Mouse (Mus musculus) testis, adult 2 months (tissue): ENCODE data around the gene Tas2r143. TPM values are rescaled to one million over a fixed set of nuclear protein-coding genes. Genes with fewer than 3 reads are reported as not detected.

Experiments
- H3K27ac ChIP-seq: fragments of 200-500 bp; 2 replicates; pipeline ENCODE4 v1.5.1; 2012; ENCODE audit warnings: low read depth, low read length; ENCODE audit not compliant: control insufficient read depth, insufficient read depth
- H3K27me3 ChIP-seq: fragments of 200-500 bp; 2 replicates; pipeline ENCODE4 v1.6.1; 2012; ENCODE audit warnings: mild to moderate bottlenecking, low read length, moderate library complexity; ENCODE audit not compliant: control insufficient read depth, insufficient read depth
- H3K36me3 ChIP-seq: fragments of 200-500 bp; 2 replicates; pipeline ENCODE4 v1.6.1; 2012; ENCODE audit warnings: mild to moderate bottlenecking, low read length; ENCODE audit not compliant: control insufficient read depth, insufficient read depth
- H3K4me1 ChIP-seq: fragments of 200-500 bp; 2 replicates; pipeline ENCODE4 v1.6.1; 2012; ENCODE audit warnings: low read length; ENCODE audit not compliant: control insufficient read depth, insufficient read depth
- H3K4me3 ChIP-seq: fragments of 200-500 bp; 2 replicates; pipeline ENCODE4 v1.5.1; 2012; ENCODE audit warnings: low read depth, mild to moderate bottlenecking, low read length, moderate library complexity, mixed read lengths; ENCODE audit not compliant: control insufficient read depth
- CTCF ChIP-seq: fragments of 200-500 bp; IDR thresholded peaks from 2 replicates; pipeline ENCODE4 v1.5.1; 2012; ENCODE audit warnings: low read depth, mild to moderate bottlenecking, inconsistent platforms, low read length, moderate library complexity; ENCODE audit not compliant: control insufficient read depth, insufficient read depth, insufficient replicate concordance
- POLR2A ChIP-seq: fragments of 200-500 bp; IDR thresholded peaks from 2 replicates; pipeline ENCODE4 v1.6.1; 2012; ENCODE audit warnings: low read depth, mild to moderate bottlenecking, inconsistent platforms, low read length, moderate library complexity; ENCODE audit not compliant: control insufficient read depth
- polyA plus RNA-seq: library from polyadenylated mRNA; depleted of rRNA; stranded (reverse); fragments of >200 nt; gene quantifications from 2 replicates; pipeline ENCODE4 v1.2.3, GENCODE M21; 2012

Tas2r143 gene
- polyA plus RNA-seq, 1 experiment, result not detected

- Histone ChIP-seq H3K27ac (no peak overlapping the region), H3K4me3 (no peak overlapping the region), H3K4me1 (no peaks in the 10 kb centered on the region), H3K27me3 (no peaks in the 10 kb centered on the region), H3K36me3 (no peaks in the 10 kb centered on the region)
- TF ChIP-seq POLR2A (no peak), CTCF (no peak)
Observed at GRCm38 (mm10) chr6:42398998-42399397, 1.0 kb upstream of the Tas2r143 start.

DNA sequence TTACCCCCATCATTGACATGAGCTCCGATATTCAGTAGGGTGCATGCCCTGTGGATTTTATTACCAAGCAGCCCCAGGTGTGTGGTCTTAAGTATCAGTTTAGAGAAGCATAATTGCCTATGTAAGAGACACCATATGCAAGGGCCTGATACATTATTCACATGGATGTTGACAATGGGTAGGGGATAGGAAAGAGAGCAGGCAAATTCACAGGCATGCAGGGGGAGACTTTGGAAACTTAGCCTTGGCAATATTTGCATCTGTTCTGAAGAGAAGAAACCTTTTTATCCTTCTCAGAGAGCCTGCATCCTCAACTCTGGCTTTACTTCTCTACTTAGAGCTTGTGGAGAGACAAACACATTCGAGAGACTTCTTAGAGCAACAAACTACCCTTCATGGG, 5.1 kb downstream of the Tas2r143 start, which contains the start of gene Tas2r135:
Gene Tas2r135 (plus strand): TSS at position 301 of the 400 bp plus-strand sequence.
- Histone ChIP-seq H3K4me3 (no peak within 1 kb of the TSS), H3K4me1 (no peaks in the 10 kb centered on the region), H3K36me3 (no peaks in the 10 kb centered on the region), H3K27ac (no peak within 1 kb of the TSS), H3K27me3 (no peaks in the 10 kb centered on the region)
- no peak for TF ChIP-seq POLR2A
- no peak for TF ChIP-seq CTCF

DNA sequence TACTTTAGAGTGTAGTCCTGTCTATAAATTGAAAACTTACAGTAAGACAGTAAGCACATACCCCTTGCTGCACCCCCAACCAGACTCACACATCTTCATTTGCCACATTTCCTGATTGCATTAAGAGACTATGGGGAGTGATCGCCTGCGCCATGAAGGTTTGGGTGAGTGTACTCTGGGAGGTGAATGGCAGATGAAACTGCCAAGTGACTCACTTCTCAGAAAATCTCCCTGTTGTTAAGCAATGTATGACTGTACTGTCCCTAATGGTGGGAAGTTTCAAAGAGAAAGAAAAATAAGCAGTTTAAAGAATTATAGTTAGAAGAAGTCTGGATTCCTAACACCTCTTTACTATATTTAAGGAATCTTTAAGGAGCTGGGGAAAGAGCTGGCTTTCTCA, 19.4 kb downstream of the Tas2r143 start:
- TF ChIP-seq POLR2A (no peak), CTCF (no peak)
- H3K27ac ChIP-seq, result no peak overlapping the region
- H3K36me3 ChIP-seq, result no peaks in the 10 kb centered on the region
- H3K27me3 ChIP-seq, result no peaks in the 10 kb centered on the region
- H3K4me3 ChIP-seq, result no peak overlapping the region
- no peaks in the 10 kb centered on the region for H3K4me1 ChIP-seq

- Histone ChIP-seq H3K4me3 (no peak overlapping the region), H3K36me3 (no peaks in the 10 kb centered on the region), H3K27ac (no peak overlapping the region), H3K4me1 (no peaks in the 10 kb centered on the region), H3K27me3 (no peaks in the 10 kb centered on the region)
- TF ChIP-seq CTCF (no peak), POLR2A (no peak)
Observed at GRCm38 (mm10) chr6:42421439-42421838, 21.4 kb downstream of the Tas2r143 start.

DNA sequence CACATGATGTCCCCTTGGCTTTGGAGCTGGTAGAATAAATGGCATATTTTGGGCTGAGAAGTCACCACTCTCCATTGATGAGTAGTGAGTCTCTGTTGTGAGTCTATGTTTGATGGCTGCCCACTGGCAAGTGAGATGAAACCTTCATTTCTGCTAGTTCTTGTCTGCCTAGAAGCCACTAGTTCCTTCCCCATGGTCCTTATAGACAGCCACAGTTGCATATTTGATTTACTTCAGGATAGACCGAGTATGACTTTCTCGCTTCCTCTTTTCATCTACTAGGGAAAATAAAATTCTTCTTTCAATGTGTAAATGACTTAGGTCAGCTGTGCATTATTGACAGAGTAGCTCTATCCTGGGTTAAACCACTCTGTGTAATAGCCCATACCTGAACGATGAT, 24.4 kb downstream of the Tas2r143 start:
- H3K4me3 ChIP-seq, result no peak overlapping the region
- H3K27ac ChIP-seq, result no peak overlapping the region
- no peaks in the 10 kb centered on the region for H3K36me3 ChIP-seq
- TF ChIP-seq POLR2A (no peak), CTCF (no peak)
- H3K4me1 ChIP-seq, result no peaks in the 10 kb centered on the region
- no peaks in the 10 kb centered on the region for H3K27me3 ChIP-seq

- no peaks in the 10 kb centered on the region for H3K27me3 ChIP-seq
- H3K27ac ChIP-seq, result no peak overlapping the region
- no peak for TF ChIP-seq CTCF
- H3K4me3 ChIP-seq, result no peak overlapping the region
- no peaks in the 10 kb centered on the region for H3K4me1 ChIP-seq
- no peaks in the 10 kb centered on the region for H3K36me3 ChIP-seq
Observed at GRCm38 (mm10) chr6:42426337-42426736, 26.3 kb downstream of the Tas2r143 start.

DNA sequence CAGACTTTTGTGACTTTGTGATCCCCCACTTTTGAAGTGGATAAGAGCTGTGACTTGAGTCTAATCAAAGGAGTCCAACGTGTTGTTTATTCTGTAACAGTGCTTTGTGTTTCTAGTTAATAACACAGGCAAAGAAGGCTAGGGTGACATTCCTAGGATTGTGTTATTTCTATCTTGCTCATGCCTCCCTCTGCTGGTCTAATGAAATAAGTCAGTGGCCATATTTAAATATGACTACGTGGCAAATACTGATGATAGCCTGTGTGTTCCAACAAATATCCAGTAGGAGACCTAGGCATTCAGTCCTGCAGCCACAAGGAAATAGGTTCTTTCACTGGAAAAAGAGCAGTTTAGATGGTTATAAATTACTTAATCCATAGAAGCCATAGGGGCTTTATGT, 33.5 kb downstream of the Tas2r143 start:
- no peak overlapping the region for H3K4me3 ChIP-seq
- H3K27me3 ChIP-seq, result no peaks in the 10 kb centered on the region
- H3K36me3 ChIP-seq, result no peaks in the 10 kb centered on the region
- TF ChIP-seq POLR2A (no peak), CTCF (no peak)
- H3K27ac ChIP-seq, result no peak overlapping the region
- H3K4me1 ChIP-seq, result no peaks in the 10 kb centered on the region

- H3K4me1 ChIP-seq, result no peaks in the 10 kb centered on the region
- H3K27me3 ChIP-seq, result no peaks in the 10 kb centered on the region
- H3K4me3 ChIP-seq, result no peak within 1 kb of the TSS
- H3K36me3 ChIP-seq, result no peaks in the 10 kb centered on the region
- no peak for TF ChIP-seq POLR2A
- TF ChIP-seq CTCF, result no peak
- H3K27ac ChIP-seq, result no peak within 1 kb of the TSS
Observed at GRCm38 (mm10) chr6:42434446-42434845, 34.4 kb downstream of the Tas2r143 start, which contains the start of gene Tas2r126. Gene Tas2r126 (plus strand): TSS chr6:42434535.
